Mouse (Mus musculus) myocyte (in vitro differentiated cells): ENCODE data around the gene Fgd1.

Experiments
- E2F4 ChIP-seq: IDR thresholded peaks from one replicate; pipeline ENCODE4 v1.6.1; 2011; ENCODE audit warnings: mild to moderate bottlenecking, control low read depth, moderate library complexity; ENCODE audit not compliant: insufficient read depth
- MYOG ChIP-seq, 3 experiments: IDR thresholded peaks; one replicate each; pipeline ENCODE4 v1.6.1; 2011; ENCODE audit warnings: control low read depth in 2 of 3, low read depth in 2 of 3, mild to moderate bottlenecking in 2 of 3; ENCODE audit not compliant: insufficient read length in 2 of 3, control insufficient read depth in 1 of 3, insufficient read depth in 1 of 3
- POLR2A ChIP-seq: IDR thresholded peaks from one replicate; pipeline ENCODE4 v1.6.1; 2011; ENCODE audit warnings: low read depth, mild to moderate bottlenecking, control low read depth, moderate library complexity; ENCODE audit not compliant: insufficient read length
- REST ChIP-seq: IDR thresholded peaks from one replicate; pipeline ENCODE4 v1.6.1; 2011; ENCODE audit warnings: mild to moderate bottlenecking, control low read depth, moderate library complexity; ENCODE audit not compliant: insufficient read depth, insufficient read length
- SRF ChIP-seq: IDR thresholded peaks from one replicate; pipeline ENCODE4 v1.6.1; 2011; ENCODE audit warnings: low read depth; ENCODE audit not compliant: control insufficient read depth, insufficient read length
- TCF12 ChIP-seq: IDR thresholded peaks from one replicate; pipeline ENCODE4 v1.6.1; 2011; ENCODE audit warnings: mild to moderate bottlenecking, control low read depth; ENCODE audit not compliant: poor library complexity, insufficient read depth, severe bottlenecking
- TCF3 ChIP-seq: IDR thresholded peaks from one replicate; pipeline ENCODE4 v1.6.1; 2011; ENCODE audit warnings: low read depth, control low read depth; ENCODE audit not compliant: insufficient read length
- USF1 ChIP-seq: IDR thresholded peaks from one replicate; pipeline ENCODE4 v1.6.1; 2011; ENCODE audit warnings: low read depth, mild to moderate bottlenecking, control low read depth, moderate library complexity

DNA sequence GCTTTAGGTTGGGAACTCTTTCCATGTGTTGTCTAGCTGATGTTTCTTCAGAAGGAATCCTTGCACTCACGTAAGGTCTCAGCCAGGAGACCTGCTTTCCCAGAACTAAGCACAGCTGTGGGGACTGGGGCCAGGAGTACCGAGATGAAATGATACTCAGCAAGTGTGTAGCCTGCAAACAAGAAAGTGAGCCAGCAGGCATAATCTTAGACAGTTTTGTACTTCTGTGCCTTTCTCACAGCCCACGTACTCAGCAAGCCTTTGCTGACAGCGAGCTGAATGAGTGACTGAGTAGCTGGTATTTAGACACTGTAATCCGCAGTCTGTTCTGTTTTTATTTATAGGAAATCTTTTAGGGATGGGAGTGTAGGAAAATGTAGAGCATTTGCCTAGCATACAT, 21.9 kb downstream of the Fgd1 start:
- no peak for TF ChIP-seq TCF12
- TF ChIP-seq SRF = no peak
- TF ChIP-seq MYOG (IDR thresholded peaks at IDR 0.05; ENCODE audit: control insufficient read depth in 1 of 3, insufficient read depth in 1 of 3, insufficient read length in 2 of 3, low read depth in 2 of 3) = no peak
- TF ChIP-seq POLR2A = no peak
- TF ChIP-seq E2F4 = no peak
- TF ChIP-seq TCF3 = no peak
- TF ChIP-seq USF1 = no peak
- TF ChIP-seq REST = no peak
